Mouse (Mus musculus) left cerebral cortex, adult 2 months (tissue): Measurements from ENCODE around the gene Stom. TPM values are rescaled to one million over a fixed set of nuclear protein-coding genes. Genes with fewer than 3 reads are reported as not detected.

Experiments used
- DNase-seq, 2 experiments: peaks; one replicate each; pipeline ENCODE4 v3.0.0; 2021 to 2022; ENCODE audit warnings: low spot score in 2 of 2, mixed read lengths in 1 of 2; ENCODE audit errors: extremely low spot score in 1 of 2
- H3K27ac ChIP-seq: fragments of 200-600 bp; 2 replicates; pipeline ENCODE4 v1.8.1; 2022
- H3K4me3 ChIP-seq: fragments of 200-600 bp; 2 replicates; pipeline ENCODE4 v1.8.1; 2022
- CTCF ChIP-seq: fragments of 200-600 bp; IDR thresholded peaks from 2 replicates; pipeline ENCODE4 v1.8.1; 2022; ENCODE audit warnings: antibody characterized with exemption, mild to moderate bottlenecking, moderate library complexity
- intact Hi-C: fragments of 180-260 bp; cut with DNase I; formaldehyde crosslinking; loops from one replicate; pipeline ENCODE4 v1.15.1; 2025
- total RNA-seq, 2 experiments: library from RNA; stranded (reverse); gene quantifications; 2 replicates each; pipeline ENCODE4 v1.2.3; 2021

Stom gene
- total RNA-seq, 2 experiments from 2014 or later, result 6.3 to 6.7 TPM

DNA sequence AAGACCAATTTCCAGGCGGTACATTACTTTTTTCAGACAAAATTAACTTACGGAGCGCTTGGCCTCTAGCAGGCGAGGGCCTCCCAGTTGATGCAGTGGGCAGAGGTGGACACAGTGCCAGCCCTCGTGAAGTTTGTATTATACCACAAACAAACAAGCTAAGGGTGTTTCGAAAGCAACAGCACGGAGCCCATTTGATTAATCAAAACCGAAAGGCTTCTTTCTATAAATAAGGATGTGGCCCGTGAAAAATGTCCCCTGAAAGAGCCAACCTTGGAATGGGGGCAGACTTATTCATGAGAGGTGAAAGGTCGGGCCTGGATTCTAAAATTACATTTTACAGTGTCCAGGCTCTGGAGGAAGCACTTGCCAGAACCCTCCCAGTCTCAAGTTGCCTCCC lies 643 bp upstream of the Stom start:
- intact Hi-C loops, result no loop called here
- Histone ChIP-seq H3K4me3 (peak overlapping the region; percentile 66), H3K27ac (peak overlapping the region; percentile 60)
- no peak for DNase-seq
- no peak for TF ChIP-seq CTCF

DNA sequence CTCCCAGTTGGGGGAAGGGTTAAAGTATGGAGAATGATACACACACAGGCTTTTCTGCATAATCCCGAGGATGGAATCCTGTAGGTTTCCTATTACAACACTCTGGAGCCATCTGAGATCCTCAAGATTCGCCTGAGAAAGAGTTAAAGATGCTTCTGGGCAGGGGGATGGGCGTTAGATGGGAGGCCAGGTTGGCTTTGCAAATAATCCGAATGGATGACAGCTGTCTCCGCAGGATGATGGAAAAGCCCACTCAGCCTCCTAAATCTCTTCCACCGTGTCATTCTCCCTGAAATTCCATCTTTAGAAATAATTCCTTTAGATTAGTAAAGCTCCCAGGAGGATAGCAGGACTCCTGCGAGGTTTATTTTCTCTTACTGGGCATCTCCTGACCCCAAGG lies 1.2 kb downstream of the Stom start:
- Histone ChIP-seq H3K27ac (no peak overlapping the region), H3K4me3 (no peak overlapping the region)
- TF ChIP-seq CTCF, result no peak
- intact Hi-C loops, result no loop called here
- DNase-seq, result no peak

DNA sequence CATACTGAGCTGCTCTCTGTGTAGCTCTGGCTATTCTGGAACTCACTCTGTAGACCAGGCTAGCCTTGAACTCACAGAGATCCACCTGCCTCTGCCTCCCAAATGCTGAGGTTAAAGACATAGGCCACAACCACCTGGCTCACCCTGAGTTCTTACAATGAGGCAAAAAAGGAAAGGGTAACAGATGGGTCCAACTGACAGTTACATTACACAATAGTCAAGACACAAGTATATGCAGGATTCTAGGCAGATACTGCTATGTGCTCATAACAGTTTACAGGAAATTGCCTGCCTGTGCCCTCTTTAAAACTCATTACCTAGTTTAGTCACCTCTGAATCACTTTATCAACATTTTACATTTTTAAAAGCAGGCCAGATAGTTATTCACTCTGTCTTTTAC lies 3.1 kb downstream of the Stom start:
- no peak overlapping the region for H3K27ac ChIP-seq
- no peak for DNase-seq
- H3K4me3 ChIP-seq, result no peak overlapping the region
- intact Hi-C loops, result no loop called here
- no peak for TF ChIP-seq CTCF

- TF ChIP-seq CTCF, result no peak
- no peak overlapping the region for H3K4me3 ChIP-seq
- DNase-seq, result no peak
- H3K27ac ChIP-seq, result no peak overlapping the region
- intact Hi-C loops, result no loop called here
Measured at GRCm38 (mm10) chr2:35331205-35331604, 5.6 kb downstream of the Stom start.

DNA sequence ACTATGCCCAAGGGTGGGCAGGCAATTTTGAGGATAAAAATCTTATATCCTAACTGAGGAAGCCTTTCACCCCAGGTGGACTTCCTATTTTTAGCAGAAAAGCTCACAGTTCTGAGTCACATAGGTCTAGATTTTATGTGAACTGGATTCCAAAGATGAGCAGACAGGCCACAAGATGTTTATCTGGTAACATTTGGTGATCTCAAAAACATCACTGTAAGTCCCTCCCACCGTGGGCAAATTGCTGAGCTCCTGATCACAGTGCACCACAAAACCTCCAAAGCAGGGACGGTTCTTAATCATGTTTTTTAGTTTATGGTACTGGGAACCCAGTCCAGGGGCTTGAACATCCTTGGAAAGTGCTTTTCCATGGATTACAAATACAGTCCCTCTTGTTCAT lies 7.7 kb downstream of the Stom start:
- intact Hi-C loops, result no loop called here

DNA sequence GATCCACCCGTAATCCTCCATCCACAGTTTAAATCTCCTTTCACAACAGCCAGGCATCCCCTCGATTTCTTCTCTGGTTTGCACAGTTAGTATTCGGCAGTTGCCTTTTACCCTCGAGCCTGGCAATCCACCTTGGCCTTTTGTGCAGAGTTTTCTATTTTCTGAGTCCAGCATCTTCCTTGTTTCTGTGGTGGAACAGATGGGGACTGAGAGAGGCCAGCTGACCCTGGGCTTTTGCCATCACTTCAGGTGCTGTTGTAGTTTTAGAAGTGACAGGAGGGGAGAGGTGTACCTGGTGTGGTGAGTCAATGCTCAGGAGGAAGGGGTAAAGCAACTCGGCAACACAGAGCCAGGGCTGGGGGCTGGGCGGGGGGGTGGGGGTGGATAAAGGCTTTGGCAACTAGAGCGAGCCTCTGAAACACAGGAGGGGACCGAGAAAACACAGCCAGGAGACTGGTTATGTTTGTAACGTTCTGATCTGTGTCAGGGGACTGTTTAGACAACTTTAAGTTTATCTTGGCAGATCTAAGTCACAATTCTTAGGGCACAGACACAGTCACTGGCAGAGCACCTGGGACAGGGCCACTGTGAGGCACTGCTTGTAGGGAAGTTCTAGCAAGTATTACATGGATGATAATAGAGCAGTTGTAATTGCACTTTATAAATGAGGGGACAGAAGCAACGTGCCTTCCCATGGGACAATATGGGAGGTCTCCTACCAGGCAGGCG lies 8.5 kb downstream of the Stom start:
- H3K27ac ChIP-seq, result no peak overlapping the region
- H3K4me3 ChIP-seq, result no peak overlapping the region
- no peak for DNase-seq
- TF ChIP-seq CTCF, result no peak
- intact Hi-C loops, result no loop called here

More for the DNA sequence above, 7.7 kb downstream of the Stom start:
- TF ChIP-seq CTCF, result no peak
- no peak for DNase-seq
- Histone ChIP-seq H3K4me3 (no peak overlapping the region), H3K27ac (no peak overlapping the region)

DNA sequence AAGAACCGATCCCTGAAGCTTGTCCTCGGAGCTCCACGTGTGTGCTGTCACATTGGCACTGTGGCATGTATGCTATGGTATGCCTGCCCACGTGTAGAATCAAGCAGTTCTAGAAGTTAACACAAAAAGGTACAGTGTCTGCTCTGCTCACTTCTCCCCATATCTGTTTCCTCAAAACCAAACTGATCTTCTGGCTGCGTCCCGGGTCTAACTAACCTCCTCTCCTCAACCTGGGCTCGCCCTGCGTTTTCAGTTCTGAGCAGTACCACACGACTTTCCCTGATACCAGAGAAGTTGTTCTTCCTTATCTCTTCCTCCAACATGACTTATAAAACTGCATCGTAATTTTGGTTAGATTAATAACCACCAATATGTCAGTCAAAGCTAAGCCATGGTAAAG lies 9.2 kb downstream of the Stom start:
- no peak for DNase-seq
- Histone ChIP-seq H3K4me3 (no peak overlapping the region), H3K27ac (no peak overlapping the region)
- intact Hi-C loops, result no loop called here
- TF ChIP-seq CTCF, result no peak

DNA sequence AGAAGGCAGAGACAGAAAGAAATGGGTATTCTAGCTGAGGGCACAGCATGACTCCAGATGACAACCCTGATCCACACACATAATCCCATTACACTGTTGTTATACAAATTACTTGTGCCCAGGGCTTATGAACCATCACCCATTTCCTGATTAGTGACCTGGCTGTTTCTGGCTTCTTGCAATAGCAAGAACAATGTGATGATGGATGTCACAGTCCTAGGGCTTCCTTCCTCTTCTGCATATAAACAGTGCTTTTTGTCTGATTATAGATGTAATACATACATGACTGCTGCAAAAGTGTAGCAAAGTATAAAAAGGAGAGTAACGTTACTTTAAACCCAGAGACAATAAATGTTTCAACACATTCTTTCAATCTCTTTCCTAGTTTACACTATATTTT lies 9.8 kb downstream of the Stom start:
- intact Hi-C loops, result no loop called here
- no peak overlapping the region for H3K27ac ChIP-seq
- no peak for DNase-seq
- no peak overlapping the region for H3K4me3 ChIP-seq
- TF ChIP-seq CTCF, result no peak

- no peak for TF ChIP-seq CTCF
- intact Hi-C loops, result no loop called here
- H3K27ac ChIP-seq, result no peak overlapping the region
- no peak for DNase-seq
- no peak overlapping the region for H3K4me3 ChIP-seq
Measured at GRCm38 (mm10) chr2:35325930-35326329, 10.8 kb downstream of the Stom start.

- DNase-seq, result no peak
- intact Hi-C loops, result no loop called here
- no peak overlapping the region for H3K4me3 ChIP-seq
- no peak for TF ChIP-seq CTCF
- H3K27ac ChIP-seq, result no peak overlapping the region
Measured at GRCm38 (mm10) chr2:35322404-35323164, 14.2 kb downstream of the Stom start.

GRCm38 (mm10) chr2:35320399-35320798 lies 16.4 kb downstream of the Stom start:
- DNase-seq, result no peak
- intact Hi-C loops, result no loop called here
- Histone ChIP-seq H3K27ac (no peak overlapping the region), H3K4me3 (no peak overlapping the region)
- TF ChIP-seq CTCF, result no peak

GRCm38 (mm10) chr2:35318405-35318804 lies 18.4 kb downstream of the Stom start:
- Histone ChIP-seq H3K27ac (no peak overlapping the region), H3K4me3 (no peak overlapping the region)
- no peak for TF ChIP-seq CTCF
- intact Hi-C loops, result no loop called here
- no peak for DNase-seq

GRCm38 (mm10) chr2:35317604-35318003 lies 19.2 kb downstream of the Stom start:
- intact Hi-C loops, result no loop called here
- no peak for DNase-seq
- no peak overlapping the region for H3K4me3 ChIP-seq
- no peak for TF ChIP-seq CTCF
- H3K27ac ChIP-seq, result no peak overlapping the region
